Mouse (Mus musculus): Measurements from ENCODE around the gene Ppp6r3. TPM values are rescaled to one million over a fixed set of nuclear protein-coding genes. Genes with fewer than 3 reads are reported as not detected.
"Not testable (repeated sequence)": the region's sequence is repeated elsewhere in the genome, so short reads cannot be mapped to it uniquely, and the experiment has no call there.

Ppp6r3 gene
- polyA plus RNA-seq, 1 experiment from 2014 or later, result 85.5 TPM

DNA sequence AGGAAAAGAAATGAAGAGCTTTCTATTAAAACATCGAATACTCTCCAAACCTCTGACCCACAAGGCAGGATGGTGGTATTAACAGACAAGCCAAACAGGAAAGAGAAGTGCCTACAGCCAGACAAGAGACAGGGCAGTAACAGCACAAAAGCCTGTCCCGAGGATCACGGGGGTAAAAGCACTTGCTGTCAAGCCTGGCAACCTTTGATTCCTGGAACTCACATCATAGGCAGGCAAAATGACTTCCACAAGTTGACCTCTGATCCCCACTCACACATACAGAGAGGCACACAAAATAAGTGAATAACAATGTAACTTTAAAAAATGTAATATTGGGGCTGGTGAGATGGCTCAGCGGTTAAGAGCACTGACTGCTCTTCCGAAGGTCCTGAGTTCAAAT, 36.1 kb downstream of the Ppp6r3 start:
- H3K4me2 ChIP-seq, result no peak overlapping the region
- peaks cover 41% of the 10 kb centered on the region for H3K36me3 ChIP-seq (replicated peaks)
- H3K4me1 ChIP-seq, result no peaks in the 10 kb centered on the region
- no peak overlapping the region for H3K27ac ChIP-seq
- no peak overlapping the region for H3K9ac ChIP-seq
- no peak overlapping the region for H3K4me3 ChIP-seq (replicated peaks)
- H3K9me3 ChIP-seq, result no peaks in the 10 kb centered on the region
- H3K27me3 ChIP-seq, result no peaks in the 10 kb centered on the region
- WGBS, result 95% methylated on average over 5 of the region's 5 CpGs
- no peak for ATAC-seq (ENCODE audit: low FRiP score)

DNA sequence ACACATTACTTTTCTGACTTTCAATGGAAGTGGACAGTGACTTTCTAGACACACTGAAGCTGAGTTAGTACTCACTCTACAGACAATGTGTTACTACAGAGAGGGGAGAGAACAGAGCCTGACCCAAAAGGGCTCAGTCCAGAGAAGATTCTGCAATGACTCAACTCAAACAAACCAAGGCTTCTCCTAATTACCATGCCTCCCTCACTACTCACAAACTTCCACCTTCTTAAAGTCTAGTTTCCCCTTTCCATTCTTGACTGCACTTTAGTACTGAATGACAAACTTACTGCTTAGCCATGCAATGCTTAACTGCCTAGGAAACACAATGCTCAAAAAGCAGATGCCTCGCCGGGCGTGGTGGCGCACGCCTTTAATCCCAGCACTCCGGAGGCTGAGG, 37.9 kb downstream of the Ppp6r3 start:
- Histone ChIP-seq H3K4me3 (replicated peaks) (no peak overlapping the region), H3K4me2 (no peak overlapping the region), H3K27me3 (no peaks in the 10 kb centered on the region), H3K27ac (no peak overlapping the region), H3K36me3 (replicated peaks) (peaks cover 27% of the 10 kb centered on the region), H3K9me3 (no peaks in the 10 kb centered on the region), H3K4me1 (no peaks in the 10 kb centered on the region), H3K9ac (no peak overlapping the region)
- no peak for ATAC-seq (ENCODE audit: low FRiP score)
- 96% methylated on average over 6 of the region's 6 CpGs for WGBS

- ATAC-seq (ENCODE audit: low FRiP score), result no peak
- peaks cover 16% of the 10 kb centered on the region; the same call in 1 of the 2 replicates for H3K36me3 ChIP-seq (replicated peaks)
- no peaks in the 10 kb centered on the region for H3K27me3 ChIP-seq
- H3K4me2 ChIP-seq, result no peak overlapping the region
- H3K4me1 ChIP-seq, result no peaks in the 10 kb centered on the region
- H3K27ac ChIP-seq, result no peak overlapping the region
- no peaks in the 10 kb centered on the region for H3K9me3 ChIP-seq
- H3K9ac ChIP-seq, result no peak overlapping the region
- WGBS, result 85% methylated on average over 3 of the region's 3 CpGs
- no peak overlapping the region for H3K4me3 ChIP-seq (replicated peaks)
These were observed 40.6 kb downstream of the Ppp6r3 start for GRCm38 (mm10) chr19:3534945-3535344.

DNA sequence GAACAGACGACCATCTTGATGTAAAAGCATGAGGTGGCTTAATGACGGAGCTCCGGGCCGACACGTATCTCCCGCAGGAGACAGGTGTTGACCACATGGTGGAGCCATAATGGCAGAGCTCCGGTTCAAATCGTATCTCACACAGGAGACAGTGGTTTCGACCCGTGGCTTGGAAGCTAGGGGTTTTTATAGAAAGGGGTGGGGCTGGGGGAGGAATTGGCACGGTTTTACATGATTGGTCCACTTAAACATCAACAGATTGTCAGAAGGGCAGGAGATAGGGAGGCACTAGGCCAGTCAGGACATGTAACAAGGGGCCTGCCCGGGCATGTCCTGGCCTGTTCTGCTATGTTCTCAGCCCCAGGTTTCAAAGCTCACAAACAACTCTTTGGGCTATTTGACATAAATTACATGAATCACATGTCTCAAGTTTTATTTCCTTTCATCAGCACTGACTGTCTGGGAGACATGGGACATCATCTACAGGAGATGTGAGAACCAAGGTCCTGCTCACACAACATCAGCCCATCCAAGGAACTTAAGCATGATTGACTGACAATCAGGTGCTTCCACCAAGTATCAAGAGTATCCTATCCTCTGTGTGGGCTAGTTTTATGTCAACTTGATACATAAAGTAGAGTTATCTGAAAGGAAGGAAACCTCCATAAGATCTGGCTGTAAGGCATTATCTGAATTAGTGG, 42.1 kb downstream of the Ppp6r3 start:
- H3K4me1 ChIP-seq; H3K27ac ChIP-seq; H3K4me2 ChIP-seq; H3K36me3 ChIP-seq (replicated peaks); H3K4me3 ChIP-seq (replicated peaks); H3K9me3 ChIP-seq; H3K27me3 ChIP-seq; ATAC-seq (ENCODE audit: low FRiP score); H3K9ac ChIP-seq: not testable (repeated sequence)
- WGBS, result 94% methylated on average over 12 of the region's 12 CpGs

GRCm38 (mm10) chr19:3532717-3533260, 42.8 kb downstream of the Ppp6r3 start:
- H3K9me3 ChIP-seq, result no peaks in the 10 kb centered on the region
- no peaks in the 10 kb centered on the region for H3K4me1 ChIP-seq
- no peak overlapping the region for H3K27ac ChIP-seq
- H3K4me3 ChIP-seq (replicated peaks), result no peak overlapping the region
- H3K27me3 ChIP-seq, result no peaks in the 10 kb centered on the region
- no peak overlapping the region for H3K4me2 ChIP-seq
- 0 out of 2 replicates have a peak, but pooled peaks cover 3% of the 10 kb centered on the region for H3K36me3 ChIP-seq (replicated peaks)
- H3K9ac ChIP-seq, result no peak overlapping the region
- ATAC-seq (ENCODE audit: low FRiP score), result no peak
- WGBS, result 95% methylated on average over 14 of the region's 14 CpGs

DNA sequence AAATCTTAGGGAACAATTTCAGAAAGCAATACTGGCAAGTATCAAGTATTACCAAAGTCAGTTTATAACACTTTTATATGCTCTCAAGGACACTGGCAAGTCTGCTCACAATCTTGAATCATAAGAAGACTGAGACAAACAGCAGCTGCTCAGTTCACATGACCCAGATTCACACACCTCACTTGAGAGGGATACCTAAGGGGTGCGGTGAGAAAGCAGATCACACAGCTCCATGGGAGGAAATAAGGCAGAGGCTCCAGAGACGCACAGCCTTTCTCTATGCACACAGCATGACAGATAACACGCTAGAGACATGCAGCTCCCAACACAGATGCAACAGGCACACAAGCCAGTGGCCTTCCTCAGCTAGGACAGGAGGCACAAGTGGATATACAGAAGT, 45.8 kb downstream of the Ppp6r3 start:
- Histone ChIP-seq H3K36me3 (replicated peaks) (peaks cover 19% of the 10 kb centered on the region), H3K9ac (no peak overlapping the region), H3K4me3 (replicated peaks) (no peak overlapping the region), H3K9me3 (no peaks in the 10 kb centered on the region), H3K4me2 (no peak overlapping the region), H3K4me1 (no peaks in the 10 kb centered on the region), H3K27me3 (no peaks in the 10 kb centered on the region), H3K27ac (no peak overlapping the region)
- ATAC-seq (ENCODE audit: low FRiP score), result no peak
- WGBS, result 96% methylated on average over 3 of the region's 3 CpGs

GRCm38 (mm10) chr19:3528646-3529045, 46.9 kb downstream of the Ppp6r3 start:
- no peak for ATAC-seq (ENCODE audit: low FRiP score)
- no peak overlapping the region for H3K4me3 ChIP-seq (replicated peaks)
- H3K9ac ChIP-seq, result no peak overlapping the region
- no peaks in the 10 kb centered on the region for H3K27me3 ChIP-seq
- peaks cover 27% of the 10 kb centered on the region for H3K36me3 ChIP-seq (replicated peaks)
- no peaks in the 10 kb centered on the region for H3K4me1 ChIP-seq
- no peaks in the 10 kb centered on the region for H3K9me3 ChIP-seq
- WGBS, result 93% methylated on average over 4 of the region's 4 CpGs
- no peak overlapping the region for H3K4me2 ChIP-seq
- H3K27ac ChIP-seq, result no peak overlapping the region

DNA sequence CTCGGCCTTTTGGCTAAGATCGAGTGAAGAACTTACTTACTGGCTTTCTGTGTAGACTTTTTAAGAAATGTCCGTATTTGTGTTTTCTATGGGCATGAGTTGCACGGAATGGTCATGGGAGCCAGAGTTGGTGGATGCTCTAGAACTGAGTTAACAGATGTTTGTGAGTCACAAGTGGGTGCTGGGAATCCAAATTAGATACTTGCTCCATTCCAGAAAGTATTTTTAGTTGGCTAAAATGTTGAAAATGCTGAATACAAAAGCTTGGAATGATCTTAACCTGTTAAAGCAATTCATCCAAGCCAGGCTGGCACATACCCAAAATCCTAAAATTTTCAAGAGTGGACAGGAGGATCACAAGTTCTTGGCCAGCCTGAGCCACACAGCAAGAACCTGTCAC, 48.0 kb downstream of the Ppp6r3 start:
- 97% methylated on average over 4 of the region's 4 CpGs for WGBS
- no peak for ATAC-seq (ENCODE audit: low FRiP score)
- H3K4me2 ChIP-seq, result no peak overlapping the region
- H3K4me1 ChIP-seq, result no peaks in the 10 kb centered on the region
- H3K36me3 ChIP-seq (replicated peaks), result peaks cover 29% of the 10 kb centered on the region
- no peaks in the 10 kb centered on the region for H3K27me3 ChIP-seq
- no peak overlapping the region for H3K4me3 ChIP-seq (replicated peaks)
- no peaks in the 10 kb centered on the region for H3K9me3 ChIP-seq
- no peak overlapping the region for H3K9ac ChIP-seq
- no peak overlapping the region for H3K27ac ChIP-seq

DNA sequence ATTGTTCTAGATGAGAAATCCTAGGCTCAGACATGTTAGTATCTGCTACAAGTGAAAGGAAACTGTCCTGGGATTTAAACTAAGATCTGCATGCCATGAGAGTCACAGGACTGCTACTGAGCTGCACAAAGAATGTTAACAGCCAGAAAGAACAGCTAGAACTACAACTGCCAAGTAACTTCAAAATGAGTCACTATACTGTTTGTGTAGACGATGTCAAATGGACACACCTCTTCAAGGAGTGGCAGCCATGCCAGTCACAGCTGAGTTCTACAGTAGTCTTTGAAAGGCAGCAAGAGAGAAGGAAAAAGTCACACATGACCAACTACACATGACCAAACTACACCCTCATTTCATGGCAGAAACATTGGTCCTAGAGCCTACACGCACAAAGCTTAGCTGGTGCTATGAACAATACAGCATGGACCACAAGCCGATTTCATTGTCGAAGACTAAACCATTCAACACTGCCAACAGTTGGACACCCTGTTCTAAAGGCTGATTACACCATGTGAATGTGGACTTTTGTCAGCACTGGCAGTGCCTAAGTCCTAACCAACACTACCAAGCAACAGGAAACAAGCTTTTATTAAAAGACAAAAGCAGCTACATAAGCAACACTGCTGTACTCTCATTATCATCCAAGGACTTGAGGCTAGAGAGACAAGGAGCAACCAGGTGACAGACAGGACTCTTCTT, 55.9 kb downstream of the Ppp6r3 start:
- peaks cover 67% of the 10 kb centered on the region for H3K36me3 ChIP-seq (replicated peaks)
- H3K4me1 ChIP-seq, result no peaks in the 10 kb centered on the region
- H3K27ac ChIP-seq, result no peak overlapping the region
- no peak overlapping the region for H3K9ac ChIP-seq
- no peaks in the 10 kb centered on the region for H3K9me3 ChIP-seq
- no peak overlapping the region for H3K4me2 ChIP-seq
- no peak overlapping the region for H3K4me3 ChIP-seq (replicated peaks)
- no peak for ATAC-seq (ENCODE audit: low FRiP score)
- H3K27me3 ChIP-seq, result no peaks in the 10 kb centered on the region
- 97% methylated on average over 4 of the region's 4 CpGs for WGBS

DNA sequence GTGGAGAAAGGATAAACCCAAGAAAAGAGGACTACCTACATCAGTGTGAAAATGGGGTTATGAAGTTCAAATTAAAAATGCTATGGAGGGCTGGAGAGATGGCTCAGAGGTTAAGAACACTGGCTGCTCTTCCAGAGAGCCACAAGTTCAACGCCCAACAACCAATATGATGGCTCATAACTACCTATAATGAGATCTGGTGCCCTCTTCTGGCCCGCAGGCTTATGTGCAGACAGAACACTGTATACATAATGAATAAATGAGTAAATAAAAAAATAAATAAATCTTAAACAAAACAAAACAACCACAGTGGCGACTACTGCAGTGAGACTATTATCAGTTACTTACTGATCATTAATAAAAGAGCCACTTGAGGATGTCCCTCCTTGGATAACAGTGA, 78.3 kb downstream of the Ppp6r3 start:
- Histone ChIP-seq H3K36me3 (replicated peaks) (peaks cover 72% of the 10 kb centered on the region), H3K9me3 (no peaks in the 10 kb centered on the region), H3K9ac (no peak overlapping the region), H3K4me3 (replicated peaks) (no peak overlapping the region), H3K27ac (no peak overlapping the region), H3K4me1 (no peaks in the 10 kb centered on the region), H3K4me2 (no peak overlapping the region), H3K27me3 (no peaks in the 10 kb centered on the region)
- 93% methylated on average over 3 of the region's 3 CpGs for WGBS
- ATAC-seq (ENCODE audit: low FRiP score), result no peak

DNA sequence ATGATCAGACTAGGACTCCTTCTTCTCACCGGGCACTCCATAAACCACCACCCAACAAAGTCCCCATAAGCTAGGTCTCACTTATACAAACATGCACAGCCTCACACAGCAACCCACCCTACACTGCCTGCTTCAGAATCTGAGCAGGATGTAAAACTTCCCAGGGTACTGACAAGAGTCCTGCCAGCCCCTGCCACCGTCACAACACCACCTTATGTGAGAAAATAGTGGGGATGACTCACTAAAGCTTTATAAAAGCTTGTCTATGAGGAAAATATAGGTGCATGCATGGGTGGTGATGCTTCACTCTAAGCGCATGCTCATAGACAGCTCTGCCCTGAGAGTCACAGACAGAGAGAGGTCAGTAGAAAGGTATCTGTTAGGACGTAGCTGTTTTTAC, 85.7 kb downstream of the Ppp6r3 start:
- Histone ChIP-seq H3K36me3 (replicated peaks) (peaks cover 93% of the 10 kb centered on the region), H3K9me3 (no peaks in the 10 kb centered on the region), H3K4me2 (no peak overlapping the region), H3K9ac (no peak overlapping the region), H3K4me1 (no peaks in the 10 kb centered on the region), H3K27ac (no peak overlapping the region), H3K4me3 (replicated peaks) (no peak overlapping the region), H3K27me3 (no peaks in the 10 kb centered on the region)
- no peak for ATAC-seq (ENCODE audit: low FRiP score)
- 97% methylated on average over 4 of the region's 4 CpGs for whole genome bisulfite sequencing

- Histone ChIP-seq H3K27ac (no peak overlapping the region), H3K9ac (no peak overlapping the region), H3K4me3 (replicated peaks) (no peak overlapping the region), H3K36me3 (replicated peaks) (peaks cover 76% of the 10 kb centered on the region), H3K4me1 (no peaks in the 10 kb centered on the region), H3K4me2 (no peak overlapping the region), H3K9me3 (no peaks in the 10 kb centered on the region), H3K27me3 (no peaks in the 10 kb centered on the region)
- 92% methylated on average over 7 of the region's 7 CpGs for WGBS
- no peak for ATAC-seq (ENCODE audit: low FRiP score)
These were observed 92.7 kb downstream of the Ppp6r3 start for GRCm38 (mm10) chr19:3482831-3483230.

DNA sequence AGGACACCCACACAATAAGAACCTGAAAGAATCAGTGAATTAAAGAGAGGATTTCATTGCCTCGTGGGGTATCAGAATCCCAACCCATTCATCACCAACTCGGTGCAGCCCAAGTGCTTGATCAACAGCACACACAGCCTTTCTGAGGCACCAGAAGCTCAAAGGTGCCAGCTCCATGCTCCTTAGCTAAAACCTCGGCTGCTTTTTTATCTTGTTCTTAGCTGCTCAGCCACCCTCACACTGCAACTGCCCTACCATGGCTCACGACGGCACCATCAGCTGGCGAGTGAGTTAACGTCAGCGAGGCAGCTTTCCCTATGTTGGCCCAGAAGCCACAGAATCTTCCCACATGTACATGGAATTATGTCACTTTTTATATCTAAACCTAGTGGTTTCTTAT, 95.4 kb downstream of the Ppp6r3 start:
- H3K4me1 ChIP-seq, result no peaks in the 10 kb centered on the region
- H3K4me3 ChIP-seq (replicated peaks), result no peak overlapping the region
- H3K36me3 ChIP-seq (replicated peaks), result peaks cover 73% of the 10 kb centered on the region
- H3K27ac ChIP-seq, result no peak overlapping the region
- no peak for ATAC-seq (ENCODE audit: low FRiP score)
- no peak overlapping the region for H3K4me2 ChIP-seq
- WGBS, result 85% methylated on average over 8 of the region's 8 CpGs
- no peaks in the 10 kb centered on the region for H3K9me3 ChIP-seq
- no peak overlapping the region for H3K9ac ChIP-seq
- no peaks in the 10 kb centered on the region for H3K27me3 ChIP-seq

Measured in forebrain, embryonic 12.5 days (tissue).